Mouse (Mus musculus) embryonic facial prominence, embryonic 14.5 days (tissue): ENCODE measurements at regions not wholly inside any gene's neighbourhood (a gene's known extent, or its start where the extent isn't known, plus 50 kb on each side); places are given as distances from the start of the nearest gene placed in this dataset.

ENCODE experiments used
- ATAC-seq: fragments of 200-750 bp; cut with Nextera tagmentation; 2 replicates; pipeline ENCODE4 v1.8.0; 2017; ENCODE audit warnings: low read depth, moderate number of reproducible peaks, moderate TSS enrichment
- DNase-seq: peaks from one replicate; pipeline ENCODE4 v3.0.0-alpha.2; 2015; ENCODE audit warnings: low spot score
- H3K27ac ChIP-seq: fragments of 300-500 bp; sonication (generic); replicated peaks from 2 replicates; pipeline ENCODE4 v1.5.1; 2014; ENCODE audit warnings: low read depth, mild to moderate bottlenecking, low read length, moderate library complexity
- H3K27me3 ChIP-seq: fragments of 300-500 bp; sonication (generic); replicated peaks from 2 replicates; pipeline ENCODE4 v1.6.1; 2014; ENCODE audit warnings: low read length; ENCODE audit not compliant: control insufficient read depth, insufficient read depth
- H3K36me3 ChIP-seq: fragments of 300-500 bp; sonication (generic); 2 replicates; pipeline ENCODE4 v1.6.1; 2014; ENCODE audit warnings: low read length, mixed read lengths; ENCODE audit not compliant: control insufficient read depth, insufficient read depth
- H3K4me1 ChIP-seq: fragments of 300-500 bp; sonication (generic); 2 replicates; pipeline ENCODE4 v1.6.1; 2014; ENCODE audit warnings: antibody characterized with exemption, low read length; ENCODE audit not compliant: control insufficient read depth, insufficient read depth
- H3K4me2 ChIP-seq: fragments of 300-500 bp; sonication (generic); 2 replicates; pipeline ENCODE4 v1.6.1; 2014; ENCODE audit warnings: low read depth, mild to moderate bottlenecking, low read length, moderate library complexity, mixed read lengths
- H3K4me3 ChIP-seq: fragments of 300-500 bp; sonication (generic); 2 replicates; pipeline ENCODE4 v1.5.1; 2014; ENCODE audit warnings: low read depth, mild to moderate bottlenecking, low read length
- H3K9ac ChIP-seq: fragments of 300-500 bp; sonication (generic); 2 replicates; pipeline ENCODE4 v1.6.1; 2014; ENCODE audit warnings: low read depth, mild to moderate bottlenecking, low read length, moderate library complexity, mixed read lengths
- H3K9me3 ChIP-seq: fragments of 300-500 bp; sonication (generic); 2 replicates; pipeline ENCODE4 v1.6.1; 2016; ENCODE audit warnings: low read length; ENCODE audit not compliant: control insufficient read depth
- WGBS: fragments of 180-500 bp; shearing (Covaris S2); extraction: QIAGEN DNeasy Blood & Tissue Kit; methylation state at CpG from one replicate; pipeline ENCODE4 v1.1.7; 2014; 5-methylcytosine and 5-hydroxymethylcytosine counted together

DNA sequence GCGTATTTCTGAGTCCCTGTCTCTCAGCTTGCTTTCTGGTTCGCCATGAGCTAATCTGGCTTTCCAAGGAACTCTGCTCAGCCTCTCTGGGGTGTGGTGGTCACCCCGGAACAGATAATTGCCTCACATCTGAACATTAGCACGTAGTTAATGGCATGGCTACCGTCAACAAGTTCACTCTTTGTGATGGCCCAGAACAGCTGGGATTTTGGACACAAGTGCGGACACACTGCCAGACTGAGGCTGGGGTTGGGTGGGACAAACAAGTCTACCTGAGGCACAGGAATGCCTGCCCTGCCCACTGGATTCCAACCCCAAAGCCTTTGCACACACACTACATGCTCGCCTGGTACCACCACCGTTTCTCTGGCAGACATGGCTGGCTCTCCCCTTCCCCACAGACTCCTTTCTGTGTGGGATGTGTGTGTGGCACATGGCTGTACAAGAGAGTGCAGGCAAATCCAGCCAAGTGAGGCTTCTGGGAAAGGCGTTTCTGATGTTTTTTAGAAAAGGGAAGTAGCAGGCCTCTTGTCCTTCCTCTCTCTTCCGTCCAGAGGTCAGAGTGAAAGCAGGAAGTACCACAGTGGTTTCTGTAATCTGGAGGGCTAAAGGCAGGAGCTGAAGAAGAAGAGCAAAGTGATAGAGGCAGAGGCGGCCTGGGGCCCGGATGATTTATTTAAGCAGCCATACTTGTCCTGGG lies 74.6 kb upstream of the Sertad2 start:
- no peaks in the 10 kb centered on the region for H3K36me3 ChIP-seq
- no peaks in the 10 kb centered on the region for H3K27me3 ChIP-seq
- H3K4me3 ChIP-seq: no peak overlapping the region
- 70% methylated on average over 12 of the region's 12 CpGs for WGBS
- DNase-seq: no peak
- no peak overlapping the region for H3K4me2 ChIP-seq
- H3K4me1 ChIP-seq: no peaks in the 10 kb centered on the region
- no peaks in the 10 kb centered on the region for H3K9me3 ChIP-seq
- ATAC-seq: no peak
- H3K9ac ChIP-seq: no peak overlapping the region
- no peak overlapping the region for H3K27ac ChIP-seq

DNA sequence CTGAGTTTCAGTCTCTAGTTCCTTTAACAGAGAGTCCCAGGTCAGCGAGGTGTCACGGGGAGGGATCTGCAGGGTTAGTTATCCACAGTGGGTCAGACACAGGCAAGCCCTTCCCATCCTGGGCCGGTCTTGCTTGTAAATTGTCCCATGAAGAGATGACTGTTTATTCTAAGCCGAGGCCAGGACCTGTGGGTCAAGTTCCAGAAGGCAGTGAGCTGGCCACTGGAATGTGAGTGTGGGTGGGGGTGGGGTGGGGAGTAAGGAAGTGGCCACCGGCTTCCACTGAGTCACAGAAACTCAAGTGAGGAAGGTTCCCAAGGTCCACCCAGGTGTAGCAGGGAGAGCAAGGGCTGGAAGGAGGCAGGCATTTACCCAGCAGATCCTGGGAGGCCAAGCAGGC lies 73.7 kb upstream of the Sertad2 start:
- Histone ChIP-seq H3K36me3 (no peaks in the 10 kb centered on the region), H3K27ac (no peak overlapping the region), H3K4me2 (no peak overlapping the region), H3K27me3 (no peaks in the 10 kb centered on the region), H3K4me1 (no peaks in the 10 kb centered on the region), H3K9ac (no peak overlapping the region), H3K9me3 (no peaks in the 10 kb centered on the region), H3K4me3 (no peak overlapping the region)
- no peak for ATAC-seq
- no peak for DNase-seq
- WGBS: 21% methylated on average over 5 of the region's 5 CpGs

DNA sequence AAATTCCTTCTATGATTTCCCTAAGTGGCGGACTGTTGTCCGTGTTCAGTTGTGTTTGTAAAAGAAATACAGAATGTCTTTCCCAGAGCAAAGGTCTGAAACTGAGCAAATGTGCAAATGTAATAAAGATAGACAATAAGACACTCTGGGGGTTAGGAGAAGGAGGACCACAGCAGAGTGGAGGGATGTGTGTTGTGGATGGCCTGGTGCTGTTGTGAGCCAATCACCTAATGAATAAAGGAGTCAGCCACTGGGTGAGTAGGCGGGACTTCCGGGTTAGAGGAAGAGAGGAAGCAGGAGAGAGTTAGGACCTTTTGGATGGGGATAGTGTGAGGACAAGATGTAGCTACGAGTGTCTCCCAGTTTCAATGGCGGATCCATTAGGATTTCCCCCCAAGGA lies 72.7 kb upstream of the Sertad2 start:
- WGBS: 83% methylated on average over 6 of the region's 6 CpGs

DNA sequence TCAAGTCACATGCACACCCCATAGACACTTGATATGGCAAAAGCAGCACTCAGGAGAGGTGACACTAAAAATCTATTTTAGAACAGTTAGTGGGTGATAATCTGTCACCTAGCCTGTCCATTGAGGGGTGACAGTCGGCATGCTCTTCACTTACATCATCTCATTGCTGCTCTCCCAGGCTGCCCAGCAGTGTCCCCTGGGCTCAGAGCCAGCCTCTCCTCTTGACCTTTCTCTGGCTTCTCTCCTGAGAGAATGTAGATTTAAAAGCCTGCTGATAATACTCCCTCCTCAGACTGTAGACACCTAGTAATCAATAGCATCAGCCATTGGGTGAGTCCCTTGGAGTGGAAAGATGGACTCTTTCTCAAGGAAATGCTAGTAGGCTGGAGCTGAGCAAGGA lies 70.7 kb upstream of the Sertad2 start:
- no peak overlapping the region for H3K4me3 ChIP-seq
- H3K36me3 ChIP-seq: no peaks in the 10 kb centered on the region
- H3K4me2 ChIP-seq: no peak overlapping the region
- no peaks in the 10 kb centered on the region for H3K4me1 ChIP-seq
- WGBS: 75% methylated on average over 1 of the region's 1 CpGs
- ATAC-seq (no peak), DNase-seq (no peak)
- H3K9me3 ChIP-seq: no peaks in the 10 kb centered on the region
- no peaks in the 10 kb centered on the region for H3K27me3 ChIP-seq
- no peak overlapping the region for H3K9ac ChIP-seq
- H3K27ac ChIP-seq: no peak overlapping the region

More for the DNA sequence above, 72.7 kb upstream of the Sertad2 start:
- H3K4me2 ChIP-seq: no peak overlapping the region
- DNase-seq: no peak
- no peaks in the 10 kb centered on the region for H3K9me3 ChIP-seq
- no peak overlapping the region for H3K4me3 ChIP-seq
- no peak overlapping the region for H3K9ac ChIP-seq
- no peak overlapping the region for H3K27ac ChIP-seq
- H3K27me3 ChIP-seq: no peaks in the 10 kb centered on the region
- no peaks in the 10 kb centered on the region for H3K36me3 ChIP-seq
- no peak for ATAC-seq
- no peaks in the 10 kb centered on the region for H3K4me1 ChIP-seq

DNA sequence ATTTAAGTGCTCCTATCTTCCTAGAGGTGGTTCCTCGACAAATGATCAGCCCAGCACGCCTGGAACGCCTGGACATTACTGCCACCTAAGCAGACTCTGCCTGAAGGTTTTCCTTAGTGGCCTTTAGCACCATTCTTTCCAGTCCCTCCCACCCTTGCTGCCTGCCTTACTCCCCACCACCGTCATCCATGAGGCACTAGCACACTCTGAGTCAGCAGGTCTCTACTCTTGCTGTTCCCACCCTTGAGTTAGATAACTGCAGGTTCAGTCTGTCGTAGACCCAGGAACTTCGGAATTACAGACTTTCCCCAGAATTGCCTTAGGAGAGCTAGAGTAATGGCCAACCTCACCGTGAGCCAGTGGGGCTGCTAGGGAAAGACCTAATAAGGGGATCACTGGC lies 67.4 kb upstream of the Sertad2 start:
- H3K27me3 ChIP-seq: no peaks in the 10 kb centered on the region
- DNase-seq (no peak), ATAC-seq (no peak)
- H3K36me3 ChIP-seq: no peaks in the 10 kb centered on the region
- no peak overlapping the region for H3K4me2 ChIP-seq
- no peak overlapping the region for H3K27ac ChIP-seq
- H3K9ac ChIP-seq: no peak overlapping the region
- 77% methylated on average over 7 of the region's 7 CpGs for WGBS
- peaks cover 7% of the 10 kb centered on the region; the same call in 1 of the 2 replicates for H3K9me3 ChIP-seq
- H3K4me3 ChIP-seq: no peak overlapping the region
- peaks cover 3% of the 10 kb centered on the region; the same call in 1 of the 2 replicates for H3K4me1 ChIP-seq

DNA sequence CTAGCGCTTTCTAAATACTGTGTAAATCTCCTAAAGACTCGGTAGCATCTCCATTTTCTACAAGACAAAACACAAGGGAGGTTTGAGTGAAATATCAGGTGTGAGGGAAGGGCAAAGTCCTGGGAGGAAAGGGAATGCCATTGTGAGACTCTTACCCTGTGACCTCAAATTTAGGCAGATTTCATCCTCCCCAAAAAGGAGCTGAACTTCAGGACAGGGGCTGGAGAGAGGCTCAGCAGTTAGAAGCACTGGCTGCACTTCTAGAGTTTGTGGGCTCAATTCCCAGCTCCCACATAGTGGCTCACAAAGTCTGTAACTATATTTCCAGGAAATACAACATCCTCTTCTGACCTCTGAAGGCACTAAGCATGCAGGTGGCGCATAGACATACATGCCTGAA lies 66.6 kb upstream of the Sertad2 start:
- Histone ChIP-seq H3K27me3 (no peaks in the 10 kb centered on the region), H3K9ac (no peak overlapping the region), H3K4me2 (no peak overlapping the region), H3K36me3 (no peaks in the 10 kb centered on the region), H3K27ac (0 out of 2 replicates have a peak overlapping the region, but pooled peaks have one; percentile 28), H3K4me1 (peaks cover 3% of the 10 kb centered on the region; the same call in 1 of the 2 replicates), H3K4me3 (no peak overlapping the region), H3K9me3 (peaks cover 7% of the 10 kb centered on the region; the same call in 1 of the 2 replicates)
- 80% methylated on average over 3 of the region's 3 CpGs for WGBS
- no peak for ATAC-seq
- no peak for DNase-seq

DNA sequence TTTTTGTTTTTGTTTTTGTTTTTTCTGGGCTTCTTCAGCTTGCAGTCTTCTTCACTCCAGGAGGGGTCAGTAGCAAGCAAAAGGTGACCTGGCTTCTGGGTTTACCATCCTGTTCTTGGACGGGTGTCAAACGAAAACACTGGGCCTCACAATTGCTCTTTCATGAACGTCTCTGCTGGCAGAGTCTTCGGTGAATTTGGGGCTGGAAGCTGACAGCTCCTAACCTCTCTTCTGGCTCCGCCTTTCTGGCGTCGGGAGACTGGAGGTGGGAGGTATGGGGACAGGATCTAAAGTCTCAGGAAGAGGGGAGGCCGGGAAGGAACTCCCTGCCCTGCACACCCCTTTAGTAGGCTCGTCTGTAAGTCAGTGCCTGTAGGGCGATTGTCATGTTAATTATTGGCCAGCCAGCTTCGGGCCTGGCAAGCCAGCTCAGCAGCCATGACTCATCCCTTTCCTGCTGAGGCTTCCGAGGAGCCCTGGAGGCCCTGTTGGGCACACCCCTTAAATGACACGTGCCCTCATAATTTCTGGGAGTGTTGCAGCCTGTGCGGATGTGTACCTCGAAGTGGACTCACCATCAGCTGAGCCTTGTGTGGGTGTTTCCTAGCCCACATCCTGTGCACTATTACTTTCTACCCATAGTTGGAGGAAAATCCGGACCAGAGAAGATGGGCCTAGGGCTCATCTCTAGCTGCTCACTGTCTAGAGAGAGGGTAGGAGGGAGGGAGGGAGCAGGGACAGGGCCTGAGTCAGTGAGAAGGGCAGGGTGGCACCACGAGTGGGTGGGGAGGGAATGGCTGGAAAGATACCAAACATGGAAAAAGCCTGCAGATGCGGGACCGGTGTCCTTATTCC lies 65.6 kb upstream of the Sertad2 start:
- no peaks in the 10 kb centered on the region for H3K27me3 ChIP-seq
- no peak overlapping the region for H3K9ac ChIP-seq
- ATAC-seq (peak; percentile 86), DNase-seq (peak; percentile 77)
- no peaks in the 10 kb centered on the region for H3K36me3 ChIP-seq
- peaks cover 7% of the 10 kb centered on the region; the same call in 1 of the 2 replicates for H3K9me3 ChIP-seq
- peak overlapping the region; percentile 28 for H3K27ac ChIP-seq
- H3K4me1 ChIP-seq: peaks cover 3% of the 10 kb centered on the region; the same call in 1 of the 2 replicates
- WGBS: 15% methylated on average over 19 of the region's 19 CpGs
- no peak overlapping the region; the same call in 1 of the 2 replicates for H3K4me3 ChIP-seq
- peak overlapping the region; percentile 13 for H3K4me2 ChIP-seq

DNA sequence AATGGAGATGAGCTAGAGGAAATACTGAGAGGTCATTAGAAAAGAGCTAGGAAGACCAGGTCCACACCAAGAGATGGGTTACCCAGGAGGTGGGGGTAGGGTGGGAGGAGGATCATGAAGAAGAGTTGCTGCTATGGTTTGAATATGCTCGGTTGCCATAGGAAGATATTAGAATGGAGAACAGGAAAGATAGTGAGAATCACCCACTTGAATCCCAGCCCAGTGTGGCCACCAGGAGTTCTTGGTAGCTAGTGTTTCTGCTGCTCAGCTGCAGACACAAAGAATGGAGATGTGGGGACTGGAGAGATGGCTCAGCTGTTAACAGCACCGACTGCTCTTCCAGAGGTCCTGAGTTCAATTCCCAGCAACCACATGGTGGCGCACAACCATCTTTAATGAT lies 62.4 kb upstream of the Sertad2 start:
- no peak overlapping the region for H3K4me2 ChIP-seq
- H3K27me3 ChIP-seq: no peaks in the 10 kb centered on the region
- DNase-seq (no peak), ATAC-seq (no peak)
- peaks cover 7% of the 10 kb centered on the region; the same call in 1 of the 2 replicates for H3K9me3 ChIP-seq
- H3K4me1 ChIP-seq: peaks cover 3% of the 10 kb centered on the region; the same call in 1 of the 2 replicates
- no peaks in the 10 kb centered on the region for H3K36me3 ChIP-seq
- no peak overlapping the region for H3K27ac ChIP-seq
- 92% methylated on average over 3 of the region's 3 CpGs for WGBS
- no peak overlapping the region for H3K4me3 ChIP-seq
- no peak overlapping the region for H3K9ac ChIP-seq
